Mouse (Mus musculus) neutrophil, adult 5-6 weeks (primary cell): ENCODE results near the gene Obp2b. TPM values are rescaled to one million over a fixed set of nuclear protein-coding genes. Genes with fewer than 3 reads are reported as not detected.
"Not testable (repeated sequence)": the region's sequence is repeated elsewhere in the genome, so short reads cannot be mapped to it uniquely, and the experiment has no call there.

Experiments
- ATAC-seq: fragments of 151-379, 151-347 bp; 2 replicates; pipeline ENCODE4 v1.8.0; 2017; ENCODE audit warnings: mild to moderate bottlenecking, moderate TSS enrichment; ENCODE audit not compliant: insufficient number of reproducible peaks, poor library complexity, low FRiP score, severe bottlenecking; ENCODE audit errors: extremely low read depth
- total RNA-seq: library from RNA; stranded (forward); fragments of 200-1000 nt; gene quantifications from 2 replicates; pipeline ENCODE4 v1.2.3, GENCODE M21; 2017

Gene Obp2b
- total RNA-seq, result not detected in 2 replicates

DNA sequence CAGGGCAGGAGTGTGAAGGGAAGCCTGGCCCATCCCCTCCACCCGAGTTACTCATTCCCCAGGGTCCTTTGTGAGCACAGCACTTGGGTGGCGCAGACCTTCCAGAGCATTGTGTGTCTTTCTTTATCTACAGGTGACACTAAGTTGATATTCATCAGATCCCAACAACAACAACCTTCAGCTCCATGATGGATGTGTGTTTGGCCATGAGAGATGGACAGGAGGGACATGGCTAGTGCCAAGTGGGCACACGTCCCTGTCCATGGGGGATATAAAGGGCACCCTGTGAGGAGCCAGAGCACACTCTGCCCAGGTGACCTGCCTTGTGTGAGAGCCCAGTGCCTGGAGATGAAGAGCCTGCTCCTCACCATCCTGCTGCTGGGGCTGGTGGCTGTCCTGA lies at the start of gene Obp2b:
Gene Obp2b (plus strand): TSS at position 301 of the 400 bp plus-strand sequence.
- not testable (repeated sequence) for ATAC-seq

DNA sequence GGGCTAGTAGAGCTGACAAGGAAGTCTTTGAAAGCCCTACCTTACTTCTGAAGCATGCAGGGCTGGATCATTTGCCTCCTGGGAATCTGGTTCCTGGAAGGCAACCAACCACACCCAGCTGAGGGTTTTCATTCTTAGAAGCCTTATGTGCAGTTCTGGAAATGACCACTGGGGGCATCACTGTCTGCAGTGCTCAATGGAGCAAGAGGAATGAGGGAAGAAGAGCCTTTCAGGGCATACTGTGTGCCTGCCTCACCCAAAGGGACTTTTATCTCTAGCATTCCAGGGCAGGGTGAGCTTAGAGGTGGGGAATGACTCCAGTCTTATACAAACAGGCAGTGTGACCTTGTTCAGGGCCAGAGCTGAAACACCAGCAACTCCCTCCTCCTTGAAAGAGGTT lies 42.2 kb upstream of the Obp2b start:
- peak; percentile 47; the same call in 1 of the 2 replicates for ATAC-seq

DNA sequence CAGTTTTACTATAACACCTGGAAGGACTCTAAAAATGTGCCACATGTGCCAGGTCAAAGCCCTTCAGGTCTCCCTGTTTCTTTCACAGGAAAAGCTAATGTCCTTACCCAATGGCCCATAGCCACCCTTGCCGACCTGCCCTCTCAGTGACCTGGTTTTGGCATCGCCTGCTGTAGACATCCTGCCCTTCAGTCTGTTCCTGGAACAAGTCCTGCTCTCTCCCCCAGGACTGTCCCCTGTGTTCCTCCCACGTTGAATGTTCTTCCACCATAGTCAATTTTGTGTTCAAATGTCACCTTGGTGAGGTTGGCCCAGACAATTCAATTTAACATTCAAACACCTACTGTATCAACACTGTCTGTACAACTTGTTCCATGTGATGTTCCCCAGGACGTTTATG lies 39.9 kb upstream of the Obp2b start:
- ATAC-seq, result no peak

DNA sequence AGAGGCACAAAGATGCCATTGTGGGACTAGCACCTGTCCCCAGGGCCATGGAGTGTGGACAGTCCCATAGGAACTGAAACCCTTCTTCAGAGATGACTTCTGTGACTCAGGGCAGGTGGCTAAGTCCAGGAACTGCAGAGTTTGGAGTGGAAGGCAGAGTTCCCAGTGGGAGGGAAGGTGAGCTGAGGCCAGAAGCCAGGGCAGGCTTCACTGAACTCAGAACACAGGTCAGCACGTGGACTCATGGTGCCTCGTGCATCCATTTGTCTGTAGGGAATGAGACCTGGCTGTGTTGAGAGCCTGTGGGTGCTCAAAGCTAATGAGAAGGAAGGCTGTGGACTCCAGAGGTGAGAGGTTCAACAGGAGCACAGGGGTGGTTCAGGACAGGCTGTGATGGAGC lies 38.1 kb upstream of the Obp2b start:
- no peak for ATAC-seq

DNA sequence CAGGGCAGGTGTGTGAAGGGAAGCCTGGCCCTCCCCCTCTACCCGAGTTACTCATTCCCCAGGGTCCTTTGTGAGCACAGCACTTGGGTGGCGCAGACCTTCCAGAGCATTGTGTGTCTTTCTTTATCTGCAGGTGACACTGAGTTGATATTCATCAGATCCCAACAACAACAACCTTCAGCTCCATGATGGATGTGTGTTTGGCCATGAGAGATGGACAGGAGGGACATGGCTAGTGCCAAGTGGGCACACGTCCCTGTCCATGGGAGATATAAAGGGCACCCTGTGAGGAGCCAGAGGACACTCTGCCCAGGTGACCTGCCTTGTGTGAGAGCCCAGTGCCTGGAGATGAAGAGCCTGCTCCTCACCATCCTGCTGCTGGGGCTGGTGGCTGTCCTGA lies 37.1 kb upstream of the Obp2b start, which contains the start of gene Obp2a:
Gene Obp2a (plus strand): TSS at position 301 of the 400 bp plus-strand sequence.
- ATAC-seq, result not testable (repeated sequence)

DNA sequence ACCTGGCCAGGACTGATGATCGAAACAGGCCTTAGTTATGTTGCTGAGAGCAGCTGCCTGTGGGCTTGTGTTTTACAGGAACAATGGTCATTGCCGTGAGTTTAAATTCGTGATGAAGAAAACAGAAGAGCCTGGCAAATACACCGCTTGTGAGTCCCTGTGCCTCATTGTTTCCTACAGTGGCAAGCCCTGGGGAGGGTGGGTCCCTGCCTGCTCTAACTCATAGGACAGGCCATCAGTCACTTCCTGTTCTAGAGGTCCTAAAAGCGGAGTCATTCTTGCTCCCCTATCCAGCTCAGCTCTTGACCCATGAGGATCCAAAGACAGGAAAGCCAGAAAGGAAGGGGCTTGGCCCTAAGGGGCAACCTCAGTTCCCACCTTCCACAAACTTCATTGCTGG lies 35.8 kb upstream of the Obp2b start:
- ATAC-seq, result no peak

DNA sequence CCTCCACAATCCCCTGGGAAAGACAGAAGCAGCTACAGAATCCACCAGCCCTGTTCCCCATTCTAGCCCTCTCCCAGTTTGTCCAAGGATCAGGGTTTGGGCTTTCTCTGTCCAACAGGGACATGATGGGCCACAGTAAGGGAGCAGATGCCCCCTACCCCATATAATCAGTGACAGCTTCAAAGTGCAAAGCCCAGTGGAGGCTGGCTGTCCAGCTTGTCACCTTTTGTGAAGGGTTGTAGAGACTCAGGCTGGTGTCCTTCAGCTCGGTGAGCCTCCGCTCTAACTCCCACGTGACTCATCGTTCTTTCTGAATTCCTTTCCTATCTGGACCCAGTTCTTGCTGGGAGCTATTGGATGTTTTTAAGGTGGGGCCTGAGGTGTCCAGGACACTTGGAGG lies 33.1 kb upstream of the Obp2b start:
- no peak for ATAC-seq

DNA sequence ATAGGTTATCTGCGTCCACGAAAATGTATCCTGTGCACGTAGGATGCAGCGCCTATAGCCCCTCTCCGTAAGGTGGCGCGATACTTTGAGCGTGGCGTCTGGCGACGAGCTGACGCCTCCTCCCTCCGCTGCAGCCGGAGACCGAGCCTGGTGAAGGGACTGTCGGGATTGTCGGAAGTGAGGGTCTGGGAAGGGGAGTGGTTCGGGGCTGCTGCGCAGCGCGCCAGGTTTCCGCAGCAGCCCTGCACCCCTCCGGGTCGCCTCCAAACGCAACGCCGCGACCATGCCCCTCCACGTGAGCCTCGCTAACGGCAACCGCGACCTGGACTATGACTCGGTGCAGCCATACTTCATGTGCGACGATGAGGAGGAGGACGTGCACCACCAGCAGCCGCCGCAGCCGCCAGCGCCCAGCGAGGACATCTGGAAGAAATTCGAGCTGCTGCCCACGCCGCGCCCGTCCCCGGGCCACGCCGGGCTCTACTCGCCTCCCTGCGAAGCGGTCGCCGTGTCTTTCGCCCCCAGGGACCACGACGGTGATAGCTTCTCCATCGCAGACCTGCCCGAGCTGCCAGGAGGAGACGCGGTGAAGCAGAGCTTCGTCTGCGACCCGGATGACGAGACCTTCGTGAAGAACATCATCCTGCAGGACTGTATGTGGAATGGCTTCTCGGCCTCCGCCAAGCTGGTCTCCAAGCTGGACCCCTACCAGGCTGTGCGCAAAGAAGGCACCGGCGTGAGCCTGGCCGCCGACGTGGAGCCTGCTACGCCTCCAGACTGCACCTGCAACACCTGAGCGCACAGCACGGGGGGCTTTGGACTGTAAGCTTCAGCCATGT lies 29.9 kb upstream of the Obp2b start, which contains the start of gene Bmyc:
Gene Bmyc (plus strand): TSS at position 97 of the 839 bp plus-strand sequence.
- ATAC-seq, result peak; percentile 68

DNA sequence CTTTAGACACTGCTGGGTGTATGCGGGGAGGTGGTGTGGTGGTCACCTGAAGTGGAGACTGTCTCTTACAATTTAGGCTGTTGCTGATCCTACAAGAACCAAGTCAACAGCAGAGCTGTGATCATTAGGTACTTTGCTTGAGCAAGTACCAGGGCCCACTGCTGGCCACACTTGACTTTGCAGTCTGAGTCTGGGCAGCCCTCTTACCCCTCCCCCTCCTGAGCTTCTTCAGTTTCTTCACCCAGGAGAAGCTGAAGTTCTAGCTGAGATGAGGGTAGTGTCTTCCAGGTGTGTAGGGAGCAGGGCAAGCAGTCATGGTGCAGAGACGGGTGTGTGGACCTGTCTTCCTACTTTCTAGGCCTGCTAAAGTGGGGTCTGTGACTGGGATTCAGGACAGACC lies 28.7 kb upstream of the Obp2b start:
- peak; percentile 57 for ATAC-seq

DNA sequence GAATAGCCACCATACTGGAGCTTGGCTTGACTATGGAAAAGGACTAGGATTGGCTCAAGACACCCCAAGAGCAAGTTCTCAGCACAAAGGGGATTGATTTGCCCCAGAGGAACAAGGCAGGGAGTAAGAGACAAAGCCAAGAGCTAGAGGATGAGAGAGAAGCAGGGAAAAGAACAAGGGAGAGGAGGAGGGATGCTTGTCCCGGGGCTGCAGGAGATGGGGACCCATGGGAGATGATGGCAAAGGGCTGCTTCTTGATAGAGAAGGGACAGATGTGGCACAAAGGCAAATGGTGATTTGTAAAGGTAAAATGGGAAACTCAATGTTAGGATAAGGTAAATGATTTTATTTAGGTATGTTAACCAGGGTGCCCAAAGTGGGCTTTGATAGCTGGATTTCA lies 27.8 kb upstream of the Obp2b start:
- not testable (repeated sequence) for ATAC-seq

DNA sequence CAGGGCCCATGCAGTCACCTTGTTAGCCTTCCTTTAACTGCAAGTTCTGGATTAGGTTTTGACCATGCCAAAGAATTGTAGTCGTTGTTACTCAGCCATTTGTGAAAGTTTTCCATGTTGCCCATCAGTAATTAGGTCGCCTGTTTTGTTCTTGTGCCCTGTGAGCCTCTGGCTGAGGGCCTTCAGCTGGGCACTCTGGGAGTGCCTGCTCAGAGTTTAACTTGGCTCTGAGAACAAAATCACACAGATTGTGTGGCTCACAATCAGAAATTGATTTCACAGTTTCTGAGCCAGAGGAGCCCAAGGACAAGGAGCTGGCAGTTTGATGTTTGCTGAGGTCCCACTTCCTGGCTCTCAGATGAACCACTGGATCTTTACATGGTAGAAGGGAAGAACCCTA lies 27.0 kb upstream of the Obp2b start:
- not testable (repeated sequence) for ATAC-seq

DNA sequence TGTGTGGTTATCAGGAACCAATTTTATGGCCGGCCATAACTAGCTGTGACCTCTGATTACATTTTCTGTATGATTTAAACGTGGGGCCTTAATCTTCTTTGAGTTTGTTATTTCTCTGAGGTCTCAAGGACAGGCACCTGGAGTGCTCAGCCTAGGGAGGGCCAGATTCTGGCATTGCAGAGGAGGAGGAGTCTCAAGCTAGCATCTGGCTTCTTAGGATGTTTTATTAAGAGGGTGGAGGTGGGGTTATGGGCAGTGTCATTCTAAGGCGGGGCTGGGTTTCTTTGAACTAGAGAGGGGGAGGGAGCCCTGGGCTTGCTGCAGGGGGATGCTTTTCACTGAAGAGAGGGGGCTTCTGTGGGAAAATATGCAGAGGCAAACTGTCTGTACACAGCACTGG lies 25.2 kb upstream of the Obp2b start:
- ATAC-seq, result not testable (repeated sequence)

DNA sequence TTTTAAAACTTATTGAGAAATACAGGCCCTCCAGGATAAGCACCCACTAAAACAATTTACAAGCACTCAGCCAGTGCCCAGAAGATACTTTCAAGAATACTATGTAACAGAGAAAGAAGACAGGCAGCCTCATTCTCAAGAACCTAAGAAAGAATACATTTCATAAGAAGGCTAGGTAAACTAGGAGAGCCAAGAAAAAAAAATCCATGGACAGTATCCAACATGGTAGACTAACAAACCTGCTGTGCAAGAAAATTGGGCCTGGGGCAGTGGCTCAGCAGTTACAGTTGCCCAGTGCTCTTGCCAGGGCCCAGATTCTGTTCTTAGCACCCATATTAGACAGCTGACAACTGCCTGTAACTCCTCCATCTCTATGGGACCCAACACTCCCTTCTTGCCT lies 19.6 kb upstream of the Obp2b start:
- ATAC-seq, result no peak

DNA sequence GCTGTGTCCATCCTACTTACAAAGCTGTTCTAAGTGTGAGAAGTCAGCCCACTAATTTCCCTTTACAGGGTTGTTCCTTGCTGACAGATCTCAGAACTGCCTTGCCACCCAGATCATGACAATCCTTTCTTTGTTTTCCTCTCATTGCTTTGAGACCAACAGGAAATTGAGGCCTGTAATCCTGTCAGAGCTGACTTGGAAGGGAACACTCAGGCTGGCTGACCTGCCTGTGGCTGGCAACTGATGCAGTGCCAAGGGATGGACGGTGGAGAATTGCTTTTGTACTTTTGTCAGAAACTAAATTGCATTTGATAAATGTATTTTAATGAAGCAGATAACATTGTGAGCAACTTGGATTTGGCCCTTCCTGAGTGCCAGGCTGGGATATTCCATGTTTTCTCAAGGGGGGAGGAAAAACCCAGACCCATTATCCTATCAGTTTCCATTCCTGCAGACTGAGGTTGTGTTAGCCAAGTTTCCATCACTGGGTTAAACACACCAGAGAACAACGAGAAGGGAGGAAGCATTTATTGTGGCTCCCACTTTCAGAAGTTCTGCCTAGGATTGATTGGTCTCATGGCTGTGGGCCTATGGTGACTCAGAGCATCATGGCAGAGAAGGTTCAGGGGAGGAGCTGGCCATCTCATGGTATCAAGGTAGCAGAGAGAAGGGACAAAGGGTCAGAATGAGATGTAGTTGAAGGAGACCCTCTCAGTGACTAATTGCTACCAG lies 3.4 kb upstream of the Obp2b start:
- ATAC-seq, result no peak

DNA sequence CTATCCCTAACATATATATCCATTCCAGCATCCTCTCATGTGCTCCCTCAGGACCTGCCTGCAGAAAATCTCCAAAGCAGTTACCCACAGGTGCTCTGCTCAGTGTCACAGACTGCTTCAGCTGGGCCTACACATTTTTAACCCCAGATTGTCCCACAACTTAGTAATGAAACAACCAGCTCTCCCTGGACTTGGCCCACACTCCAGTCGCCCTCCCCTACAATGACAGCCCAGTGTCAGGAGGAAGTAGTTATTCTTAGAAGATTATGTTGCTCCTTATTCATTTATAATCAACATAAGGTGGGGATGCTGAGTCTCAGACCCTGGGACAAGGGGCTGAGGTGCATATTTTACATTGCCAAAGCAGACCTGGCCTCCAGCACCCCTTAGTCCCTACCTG lies 4.9 kb downstream of the Obp2b start:
- ATAC-seq, result no peak

DNA sequence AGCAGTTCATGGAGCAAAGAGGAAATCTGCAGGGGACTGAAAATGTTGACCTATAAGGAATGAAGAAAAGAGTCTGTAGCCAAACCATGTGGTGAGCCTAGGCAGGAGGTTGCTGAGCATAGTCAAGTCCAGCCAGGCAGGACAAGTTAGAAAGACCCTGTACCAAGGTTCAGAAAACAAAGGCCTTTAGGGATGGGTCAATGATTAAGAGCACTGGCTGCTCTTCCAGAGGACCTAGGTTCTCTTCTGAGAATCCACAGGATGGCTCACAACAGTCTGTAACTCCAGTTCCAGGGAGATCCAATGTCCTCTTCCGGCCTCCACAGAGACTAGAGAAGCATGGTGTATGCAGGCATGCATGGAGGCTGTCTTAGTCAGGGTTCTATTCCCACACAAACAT lies 17.4 kb downstream of the Obp2b start:
- ATAC-seq, result no peak

DNA sequence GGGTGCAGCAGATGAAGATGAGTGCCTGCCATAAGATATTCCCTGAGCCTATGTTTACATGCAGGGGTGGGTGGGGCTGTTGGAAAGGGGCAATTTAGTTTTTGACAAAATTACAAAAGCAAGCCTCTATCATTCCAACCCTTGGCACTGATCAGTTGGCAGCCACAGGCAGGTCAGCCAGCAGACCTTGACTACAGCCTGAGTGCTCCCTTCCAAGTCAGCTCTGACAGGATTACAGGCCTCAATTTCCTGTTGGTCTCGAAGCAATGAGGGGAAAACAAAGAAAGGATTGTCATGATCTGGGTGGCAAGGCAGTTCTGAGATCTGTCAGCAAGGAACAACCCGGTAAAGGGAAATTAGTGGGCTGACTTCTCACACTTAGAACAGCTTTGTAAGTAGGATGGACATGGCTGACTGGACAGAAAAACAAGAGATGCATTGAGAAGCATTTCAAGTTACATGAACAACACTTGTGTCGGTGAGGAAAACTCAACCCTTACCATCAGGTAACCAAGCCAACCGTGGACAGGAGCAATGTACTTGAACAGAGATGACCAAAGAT lies 21.3 kb downstream of the Obp2b start:
- ATAC-seq, result no peak

DNA sequence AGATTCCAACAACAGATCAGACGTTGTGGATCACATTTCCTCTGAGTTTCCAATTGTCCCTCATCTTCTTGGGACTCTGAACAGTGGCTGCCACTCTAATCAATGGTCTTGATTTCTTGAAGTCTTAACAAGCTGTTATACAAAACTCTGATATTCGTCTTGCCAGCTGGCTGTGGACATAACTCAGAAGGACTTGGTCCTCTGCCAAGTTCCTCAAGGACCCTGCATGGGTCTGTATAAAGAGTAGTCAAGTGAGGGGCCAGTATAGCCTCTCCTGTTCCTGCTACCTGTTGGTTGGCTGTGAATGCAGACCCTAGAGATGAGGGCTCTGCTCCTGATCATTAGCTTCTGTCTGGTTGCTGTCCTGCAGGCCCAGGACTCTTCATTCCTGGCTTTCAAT lies 28.5 kb downstream of the Obp2b start, which contains the start of gene Lcn3:
Gene Lcn3 (plus strand): TSS at position 301 of the 400 bp plus-strand sequence.
- ATAC-seq, result no peak

DNA sequence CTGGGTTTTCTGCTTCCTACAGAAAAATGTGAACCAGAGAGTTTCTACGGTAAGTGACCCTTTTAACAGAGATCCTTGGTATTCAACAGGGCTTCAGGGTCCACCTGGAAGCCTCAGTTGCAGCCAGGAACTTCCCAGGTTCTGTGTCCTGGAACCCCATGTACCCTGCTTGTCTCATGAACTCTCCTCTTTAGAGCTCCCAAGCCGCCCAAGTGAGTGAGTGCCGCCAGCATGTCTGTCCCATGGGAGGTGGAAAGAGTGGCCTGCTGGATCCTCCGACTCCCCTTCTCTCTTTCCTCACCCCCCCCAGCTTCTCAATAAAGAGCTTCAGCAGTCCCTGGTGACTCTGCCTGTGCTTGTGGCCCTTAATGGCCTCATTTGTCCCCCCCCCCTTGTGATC lies 31.0 kb downstream of the Obp2b start:
- ATAC-seq, result no peak

DNA sequence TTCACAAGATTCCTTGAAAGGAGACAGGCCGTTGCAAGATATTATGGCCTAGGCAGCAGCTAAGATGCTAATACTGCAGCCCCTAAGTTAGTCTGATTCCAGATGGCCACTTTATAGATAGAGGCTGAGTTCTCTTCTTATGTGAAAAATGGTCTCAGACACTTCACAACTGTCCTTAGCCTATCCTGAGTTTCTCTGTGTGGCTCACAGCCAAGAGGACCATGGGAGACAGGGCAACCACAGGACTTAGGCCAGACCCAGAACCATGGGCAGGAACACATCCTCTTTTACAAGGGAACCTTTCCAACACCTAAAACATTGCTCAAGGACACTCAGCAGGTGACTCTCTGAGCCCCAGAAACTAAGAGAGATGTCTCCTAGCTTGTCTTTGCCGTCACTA lies 36.7 kb downstream of the Obp2b start:
- ATAC-seq, result no peak
